ENCODE assay signal across 9 mouse cellular contexts in the genomic region with DNA sequence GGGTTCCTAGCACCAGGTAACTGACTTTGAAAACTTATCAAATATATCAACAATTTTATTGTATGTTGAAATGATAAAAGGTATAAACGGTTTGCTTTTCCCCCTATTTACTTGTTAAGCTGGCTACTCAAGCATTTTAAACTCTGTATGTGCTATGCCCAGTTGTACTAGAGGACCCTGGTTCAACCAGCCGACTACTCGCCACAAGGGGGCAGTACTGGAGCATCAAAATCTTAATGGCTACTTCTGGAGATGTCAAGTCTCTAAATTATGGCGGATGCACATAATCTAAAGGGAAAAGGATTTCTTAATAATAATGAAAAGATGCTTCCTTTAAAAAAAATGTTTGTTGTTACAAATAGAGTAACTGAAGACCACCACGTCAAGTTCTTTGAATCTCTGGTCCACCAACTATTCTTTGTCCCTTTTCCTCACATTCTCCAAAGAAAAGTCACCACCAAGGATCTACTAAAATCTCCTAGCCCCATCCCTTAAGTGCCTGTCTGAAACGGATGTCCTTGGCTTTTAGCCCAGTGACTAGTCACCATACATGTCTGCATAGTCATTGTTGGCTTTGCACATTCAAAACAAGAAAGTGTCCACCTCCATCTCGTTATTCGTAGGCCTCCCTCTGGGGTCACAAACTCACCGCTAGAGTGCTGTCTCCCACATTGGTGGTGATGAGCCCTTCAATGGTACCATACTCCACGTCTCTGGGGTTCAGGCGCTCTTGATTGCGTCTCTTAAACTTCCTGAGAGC. TPM values are rescaled to one million over a fixed set of nuclear protein-coding genes. Genes with fewer than 3 reads are reported as not detected.
DNase-seq lines count a peak whose midpoint lies in the region; ATAC-seq and TF ChIP-seq lines count a peak whose summit lies in the region.
"Had no signal": no experiment of that assay in that cellular context is flagged by ENCODE, and none has a peak within 500 bp of the region (broad histone marks: within the 10 kb centered on the region; RNA-seq: fewer than 3 reads in every experiment).

No protein-coding gene starts in this region.

- WGBS in heart, postnatal 0 days: 48% methylated on average over 12 of the region's 12 CpGs

- peak; percentile 75 for ATAC-seq in heart, postnatal 0 days (ENCODE audit: insufficient read depth, low read depth)

- peaks cover 5% of the 10 kb centered on the region; the same call in 1 of the 2 replicates for H3K4me1 ChIP-seq in embryonic fibroblast, embryonic 13.5 days (ENCODE audit: control insufficient read depth, insufficient read depth, low read length)
- no peaks in the 10 kb centered on the region; the same call in 1 of the 2 replicates for H3K4me1 ChIP-seq in heart, postnatal 0 days (ENCODE audit: control insufficient read depth, insufficient read depth)

- no peak overlapping the region for H3K4me3 ChIP-seq in embryonic fibroblast, embryonic 13.5 days (ENCODE audit: insufficient read depth, low read length)
- no peak overlapping the region for H3K4me3 ChIP-seq in heart, postnatal 0 days (ENCODE audit: low read depth, low read length)

- H3K27ac ChIP-seq in embryonic fibroblast, embryonic 13.5 days (ENCODE audit: insufficient read depth, low read length): peak overlapping the region; percentile 28; the same call in 1 of the 2 replicates
- H3K27ac ChIP-seq in heart, postnatal 0 days (ENCODE audit: low read depth): no peak overlapping the region

- no peak overlapping the region for H3K9ac ChIP-seq in heart, postnatal 0 days (replicated peaks; ENCODE audit: low read depth, low read length)

- no peak for TF ChIP-seq EP300 in heart, postnatal 0 days (IDR thresholded peaks at IDR 0.05; ENCODE audit: low read depth)

- DNase-seq in ES-CJ7 (ENCODE audit: low read depth, low spot score): peak; percentile 72
- DNase-seq in brain, adult 2 months (ENCODE audit: low read depth, low spot score): peak; percentile 92
- DNase-seq in heart, postnatal 0 days (ENCODE audit: low spot score): peak; percentile 65
- peak; percentile 88 to 93 for DNase-seq in kidney, postnatal 36 days
- peak; percentile 77 to 87 for DNase-seq in lung, adult 18-20 months
- peak; percentile 89 for DNase-seq in retina, embryonic 14.5 days (ENCODE audit: low spot score)
- DNase-seq in urinary bladder, postnatal 36 days (ENCODE audit: low spot score in 2 of 2): peak; percentile 79 to 84

- no peak overlapping the region for H3K4me2 ChIP-seq in heart, postnatal 0 days (ENCODE audit: low read depth, low read length)

- no peaks in the 10 kb centered on the region for H3K9me3 ChIP-seq in heart, postnatal 0 days (replicated peaks; ENCODE audit: control insufficient read depth, low read length)

- peaks cover 30% of the 10 kb centered on the region for H3K36me3 ChIP-seq in heart, postnatal 0 days (replicated peaks; ENCODE audit: control insufficient read depth, insufficient read depth, low read length)

- no peak for TF ChIP-seq POLR2A in embryonic fibroblast, embryonic 13.5 days (IDR thresholded peaks at IDR 0.05; ENCODE audit: low read depth, low read length)

- TF ChIP-seq CTCF in embryonic fibroblast, embryonic 13.5 days (IDR thresholded peaks at IDR 0.05; ENCODE audit: borderline replicate concordance, insufficient read depth, low read length): peak; percentile 22; the same call in 1 of the 2 replicates
- peak; percentile 78 for TF ChIP-seq CTCF in heart, postnatal 0 days (IDR thresholded peaks at IDR 0.05; ENCODE audit: low read depth)

- no peaks in the 10 kb centered on the region for H3K27me3 ChIP-seq in heart, postnatal 0 days (ENCODE audit: control insufficient read depth, insufficient read depth, low read length)

RNA-seq across cellular contexts. Expression of gene Gm17409, which starts 7.2 kb away (rescaled TPM):
- polyA plus RNA-seq in embryonic fibroblast, embryonic 13.5 days (2011; ENCODE audit: insufficient read length, low read depth, missing spikeins): not detected in 2 replicates
- not detected in 2 replicates for total RNA-seq in heart, postnatal 0 days (2014; rRNA removed; ENCODE audit: low replicate concordance)
- not detected in 2 replicates for polyA plus RNA-seq in heart, postnatal 0 days (2015; fragmentation: Nextera tagmentation; extraction: Ambion mirVana)
- polyA plus RNA-seq: heart, embryonic 14.5 days had no signal
